Mouse (Mus musculus) gastrocnemius, postnatal 14 days (tissue): ENCODE results near the gene Adgre1. TPM values are rescaled to one million over a fixed set of nuclear protein-coding genes. Genes with fewer than 3 reads are reported as not detected.
"Not testable (repeated sequence)": the region's sequence is repeated elsewhere in the genome, so short reads cannot be mapped to it uniquely, and the experiment has no call there.

ENCODE experiments used
- DNase-seq: peaks from one replicate; pipeline ENCODE4 v3.0.0; 2021; ENCODE audit warnings: mixed read lengths
- intact Hi-C: fragments of 180-260 bp; cut with DNase I; formaldehyde crosslinking; loops from one replicate; pipeline ENCODE4 v1.15.1; 2025; ENCODE audit warnings: low total_unique reads
- long read RNA-seq, 2 experiments: library from polyadenylated mRNA; stranded (forward); transcript quantifications; one replicate each; pipeline ENCODE4 v2.0.0; 2021
- total RNA-seq, 2 experiments: library from RNA; stranded (reverse); gene quantifications; 2 replicates each; pipeline ENCODE4 v1.2.3; 2021

Adgre1 gene
- 1 to 10 TPM; 2.6 to 3.5 TPM for total RNA-seq
- long read RNA-seq, experiment 1, partial matches to known transcripts = 0 of 3 reads
- long read RNA-seq, experiment 1, other reads (novel, unspliced or antisense) = 2 of 3 reads
- long read RNA-seq, experiment 2, partial matches to known transcripts = 0 of 5 reads
- long read RNA-seq, experiment 2, other reads (novel, unspliced or antisense) = 1 of 5 reads

DNA sequence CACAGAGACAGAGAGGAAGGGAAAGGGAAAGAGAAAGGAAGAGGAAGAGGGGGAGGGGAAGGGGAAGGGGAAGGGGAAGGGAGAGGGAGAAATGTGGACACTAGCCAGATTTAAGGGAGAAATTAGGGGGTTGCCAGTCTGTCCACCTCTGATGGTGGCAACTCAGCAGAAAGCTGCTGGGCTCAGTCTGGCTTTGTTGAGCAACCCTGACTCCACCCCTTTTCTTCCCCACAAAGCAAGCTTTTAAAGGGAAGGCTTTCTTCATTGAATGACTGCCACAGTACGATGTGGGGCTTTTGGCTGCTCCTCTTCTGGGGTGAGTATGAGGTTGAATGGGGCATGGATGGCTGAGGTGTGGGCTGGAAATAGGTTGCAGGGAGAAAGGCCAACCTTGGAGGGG is at the start of gene Adgre1:
Gene Adgre1, plus strand, starts transcription at position 251 of the 400 bp plus-strand sequence.
- intact Hi-C loops = no loop called here
- no peak for DNase-seq

GRCm38 (mm10) chr17:57311801-57312200 is 46.7 kb upstream of the Adgre1 start:
- intact Hi-C loops = no loop called here
- no peak for DNase-seq

GRCm38 (mm10) chr17:57327615-57328014 is 30.9 kb upstream of the Adgre1 start:
- intact Hi-C loops = no loop called here
- DNase-seq = no peak

GRCm38 (mm10) chr17:57328944-57329343 is 29.5 kb upstream of the Adgre1 start:
- no peak for DNase-seq
- intact Hi-C loops = no loop called here

DNA sequence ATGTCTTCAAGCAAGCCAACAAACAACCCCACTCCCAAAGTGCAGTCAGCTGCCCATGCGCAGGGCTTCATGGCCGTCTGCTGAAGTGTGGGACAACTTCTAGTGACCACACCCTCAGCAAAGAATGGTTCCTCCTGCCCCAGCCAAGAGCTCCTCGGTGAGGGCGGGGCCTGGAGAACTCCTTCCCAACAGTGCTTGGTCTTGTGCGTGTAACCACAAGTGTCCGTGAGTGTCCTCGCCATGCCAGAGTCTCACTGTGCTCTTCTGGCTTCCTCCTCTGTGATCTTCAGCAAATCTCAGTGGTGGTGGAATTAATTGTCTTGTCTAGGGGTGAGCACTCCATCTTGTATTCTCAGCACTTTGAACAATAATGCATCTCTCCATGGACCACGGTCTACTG is 27.5 kb upstream of the Adgre1 start:
- intact Hi-C loops = loop anchor here (10.0 kb wide), 1 partner anchor 236 kb away; no protein-coding TSS in a partner anchor

GRCm38 (mm10) chr17:57332241-57332640 is 26.2 kb upstream of the Adgre1 start:
- intact Hi-C loops = loop anchor here (10.0 kb wide), 1 partner anchor 237 kb away; no protein-coding TSS in a partner anchor
- no peak for DNase-seq

More for the DNA sequence above, 27.5 kb upstream of the Adgre1 start:
- no peak for DNase-seq

DNA sequence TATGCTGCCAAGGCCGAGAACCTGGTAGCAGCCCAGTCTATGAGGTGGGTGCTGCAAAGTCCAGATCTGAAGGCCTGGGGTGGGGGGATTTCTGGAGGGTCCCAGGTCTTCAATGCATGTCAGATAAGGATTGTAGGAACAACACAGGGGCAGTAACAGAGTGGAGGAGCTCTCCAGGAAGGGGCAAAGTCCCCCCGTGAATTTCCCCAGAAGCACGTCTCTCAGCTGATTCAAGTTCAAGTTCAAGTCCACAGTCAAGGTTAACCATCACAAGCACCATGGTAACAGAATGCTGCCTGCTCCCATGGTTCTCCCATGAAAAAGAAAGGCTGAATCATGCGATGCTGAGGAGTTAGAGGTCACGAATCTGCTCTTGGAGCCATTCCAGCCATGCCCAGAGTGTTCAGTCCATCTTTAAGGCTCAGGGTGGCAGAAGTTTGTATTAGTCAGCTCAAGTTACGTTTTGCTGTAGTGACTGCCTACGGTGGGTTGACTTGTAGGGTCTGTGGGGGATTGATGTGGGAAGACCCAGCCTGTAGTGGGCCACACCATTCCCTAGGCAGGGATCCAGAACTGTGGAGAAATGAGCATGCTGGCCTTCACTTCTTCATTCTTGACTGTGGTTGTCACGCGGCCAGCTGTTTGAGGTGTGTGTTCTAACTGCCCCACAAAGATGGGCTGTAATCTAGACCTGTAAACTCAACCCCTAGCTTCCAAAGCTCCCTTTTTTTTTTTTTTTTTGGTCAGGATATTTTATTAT is 24.3 kb upstream of the Adgre1 start:
- intact Hi-C loops = loop anchor here (10.0 kb wide), 1 partner anchor 239 kb away; no protein-coding TSS in a partner anchor
- DNase-seq = no peak

DNA sequence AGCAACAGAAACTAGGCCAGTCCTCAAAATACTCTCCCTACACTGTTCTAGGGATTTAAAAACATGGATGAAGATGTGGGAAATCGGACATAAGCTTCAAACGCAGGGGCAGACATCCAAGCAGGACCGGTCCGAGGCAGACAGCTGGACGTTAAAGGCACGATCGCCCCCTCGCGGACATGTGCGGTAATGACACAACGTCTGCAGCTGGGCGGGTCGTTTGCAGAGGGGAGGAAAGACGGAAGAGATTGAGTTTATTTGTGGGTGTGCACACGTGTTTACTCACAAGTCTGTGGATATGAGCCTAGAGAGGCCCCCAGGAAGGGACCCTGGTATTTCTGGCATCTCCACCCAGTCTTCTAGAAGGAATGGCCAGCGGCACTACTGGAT is 23.7 kb upstream of the Adgre1 start:
- intact Hi-C loops = loop anchor here (10.0 kb wide), 1 partner anchor 240 kb away; no protein-coding TSS in a partner anchor
- DNase-seq = peak; percentile 85

GRCm38 (mm10) chr17:57335194-57335593 is 23.3 kb upstream of the Adgre1 start:
- not testable (repeated sequence) for DNase-seq
- intact Hi-C loops = loop anchor here (10.0 kb wide), 1 partner anchor 240 kb away; no protein-coding TSS in a partner anchor

GRCm38 (mm10) chr17:57335673-57336303 is 22.7 kb upstream of the Adgre1 start:
- DNase-seq = peak; percentile 80
- intact Hi-C loops = loop anchor here (10.0 kb wide), 1 partner anchor 241 kb away; no protein-coding TSS in a partner anchor

- no peak for DNase-seq
- intact Hi-C loops = loop anchor here (2.0 to 10.0 kb wide), 2 partner anchors 119 to 243 kb away; no protein-coding TSS in a partner anchor
Observed at GRCm38 (mm10) chr17:57337996-57338395, 20.5 kb upstream of the Adgre1 start.

DNA sequence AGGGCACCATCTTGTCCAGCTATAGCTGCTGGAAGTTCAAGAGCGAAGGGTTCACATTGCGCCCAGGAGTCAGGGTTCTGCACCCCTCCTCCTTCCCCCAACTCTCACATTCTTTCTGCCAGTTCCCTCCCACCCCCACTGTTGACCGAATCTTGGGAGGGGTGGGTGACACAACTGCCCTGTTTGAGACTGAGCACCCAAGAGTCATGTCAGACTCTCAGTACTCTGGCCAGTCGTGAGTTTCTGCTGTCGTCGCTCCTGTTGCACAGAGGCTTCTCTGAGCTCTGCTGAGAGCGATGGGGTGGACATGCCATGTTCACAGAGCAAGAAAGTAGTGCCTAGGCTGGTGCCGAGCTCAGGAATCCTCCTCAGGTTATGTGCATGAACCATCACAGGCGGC is 19.2 kb upstream of the Adgre1 start:
- intact Hi-C loops = loop anchor here (2.0 to 10.0 kb wide), 2 partner anchors 120 to 244 kb away; no protein-coding TSS in a partner anchor
- DNase-seq = no peak

- intact Hi-C loops = no loop called here
- DNase-seq = no peak
Observed at GRCm38 (mm10) chr17:57341568-57341967, 16.9 kb upstream of the Adgre1 start.

- intact Hi-C loops = no loop called here
Observed at GRCm38 (mm10) chr17:57344029-57344707, 14.3 kb upstream of the Adgre1 start.

GRCm38 (mm10) chr17:57347017-57347416 is 11.5 kb upstream of the Adgre1 start:
- intact Hi-C loops = no loop called here
- DNase-seq = no peak

More at GRCm38 (mm10) chr17:57344029-57344707, 14.3 kb upstream of the Adgre1 start:
- no peak for DNase-seq

DNA sequence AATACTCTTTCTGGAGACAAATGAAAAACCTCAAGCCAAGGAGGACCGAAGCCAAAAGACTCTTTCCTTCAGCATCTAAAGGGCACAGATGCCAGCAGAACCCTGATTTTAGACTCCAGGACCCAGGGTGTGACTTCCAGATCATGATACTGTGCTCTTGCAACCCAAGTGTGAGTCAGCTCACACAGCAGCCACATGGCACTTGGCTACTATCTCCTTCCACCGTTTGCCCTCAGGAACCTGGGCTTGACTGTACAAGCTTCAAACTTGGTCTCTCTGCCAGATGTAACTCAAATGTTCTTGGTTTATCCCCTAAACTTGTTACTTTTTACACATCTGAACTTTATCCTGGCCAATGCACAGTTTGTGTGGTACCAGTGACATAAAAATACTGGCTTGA is 10.7 kb upstream of the Adgre1 start:
- DNase-seq = no peak
- intact Hi-C loops = no loop called here

- intact Hi-C loops = no loop called here
- DNase-seq = no peak
Observed at GRCm38 (mm10) chr17:57349067-57349466, 9.4 kb upstream of the Adgre1 start.

- DNase-seq = no peak
- intact Hi-C loops = loop anchor here (2.0 kb wide), 1 partner anchor 31 kb away; no protein-coding TSS in a partner anchor
Observed at GRCm38 (mm10) chr17:57350212-57350611, 8.3 kb upstream of the Adgre1 start.

- DNase-seq = no peak
- intact Hi-C loops = loop anchor here (2.0 kb wide), 1 partner anchor 32 kb away; no protein-coding TSS in a partner anchor
Observed at GRCm38 (mm10) chr17:57351107-57351506, 7.4 kb upstream of the Adgre1 start.
